Mouse (Mus musculus) G1E-ER4 (cell line): ENCODE results near the gene Rbp2. TPM values are rescaled to one million over a fixed set of nuclear protein-coding genes. Genes with fewer than 3 reads are reported as not detected.

ENCODE experiments used
- GATA1 ChIP-seq: IDR thresholded peaks from one replicate; pipeline ENCODE4 v1.8.0; 2012; ENCODE audit warnings: low read length, inconsistent platforms
- polyA plus RNA-seq: library from polyadenylated mRNA; stranded (reverse); fragments of >175 nt; gene quantifications from 2 replicates; pipeline ENCODE4 v1.2.3, GENCODE M21; 2012

The Rbp2 gene
- polyA plus RNA-seq, 1 experiment, result 0.10 TPM

GRCm38 (mm10) chr9:98497990-98498389 lies 12.1 kb downstream of the Rbp2 start:
- no peak for TF ChIP-seq GATA1

GRCm38 (mm10) chr9:98498717-98499268 lies 12.9 kb downstream of the Rbp2 start:
- no peak for TF ChIP-seq GATA1

GRCm38 (mm10) chr9:98499601-98500000 lies 13.7 kb downstream of the Rbp2 start:
- no peak for TF ChIP-seq GATA1

- no peak for TF ChIP-seq GATA1
Measured at GRCm38 (mm10) chr9:98507480-98507879, 21.6 kb downstream of the Rbp2 start.

GRCm38 (mm10) chr9:98510363-98511055 lies 24.6 kb downstream of the Rbp2 start:
- TF ChIP-seq GATA1, result no peak

GRCm38 (mm10) chr9:98523872-98524271 lies 38.0 kb downstream of the Rbp2 start:
- no peak for TF ChIP-seq GATA1

- TF ChIP-seq GATA1, result no peak
Measured at GRCm38 (mm10) chr9:98524786-98525542, 39.0 kb downstream of the Rbp2 start.

- TF ChIP-seq GATA1, result no peak
Measured at GRCm38 (mm10) chr9:98525543-98525924, 39.6 kb downstream of the Rbp2 start.

- TF ChIP-seq GATA1, result no peak
Measured at GRCm38 (mm10) chr9:98527226-98527625, 41.3 kb downstream of the Rbp2 start.

- TF ChIP-seq GATA1, result no peak
Measured at GRCm38 (mm10) chr9:98529776-98530175, 43.9 kb downstream of the Rbp2 start.

- no peak for TF ChIP-seq GATA1
Measured at GRCm38 (mm10) chr9:98530999-98531398, 45.1 kb downstream of the Rbp2 start.

GRCm38 (mm10) chr9:98534675-98535280 lies 48.9 kb downstream of the Rbp2 start:
- TF ChIP-seq GATA1, result no peak

- no peak for TF ChIP-seq GATA1
Measured at GRCm38 (mm10) chr9:98535763-98536162, 49.8 kb downstream of the Rbp2 start.

GRCm38 (mm10) chr9:98538017-98538712 lies 52.2 kb downstream of the Rbp2 start:
- TF ChIP-seq GATA1, result no peak

- no peak for TF ChIP-seq GATA1
Measured at GRCm38 (mm10) chr9:98538713-98539360, 52.9 kb downstream of the Rbp2 start.

GRCm38 (mm10) chr9:98544042-98544441 lies 58.1 kb downstream of the Rbp2 start:
- TF ChIP-seq GATA1, result no peak

Other genes with a start within 250 kb of the Rbp2 start
- gene Nmnat3, start 198.7 kb upstream of the Rbp2 start, polyA plus RNA-seq, result 12.0 and 12.4 TPM in 2 replicates
- gene Rbp1, start 63.2 kb upstream of the Rbp2 start, polyA plus RNA-seq, result 0.13 TPM in 2 replicates
- 4.9 and 6.8 TPM in 2 replicates for gene Copb2, start 77.6 kb downstream of the Rbp2 start, polyA plus RNA-seq
- 33.9 and 56.3 TPM in 2 replicates for gene Mrps22, start 115.5 kb downstream of the Rbp2 start, polyA plus RNA-seq